Mouse (Mus musculus) monocyte, adult 59 days (primary cell): ENCODE results near the gene Axl. TPM values are rescaled to one million over a fixed set of nuclear protein-coding genes. Genes with fewer than 3 reads are reported as not detected.

Source experiments
- total RNA-seq, 2 experiments: library from RNA; stranded (reverse); gene quantifications; one replicate each; pipeline ENCODE4 v1.2.4; 2023

Gene Axl
- 100 to 1,000 TPM; 341 to 348 TPM for total RNA-seq

GRCm38 (mm10) chr7:25788220-25789128, at the start of gene Axl:
Axl (minus strand) TSS chr7:25788705.

GRCm38 (mm10) chr7:25816241-25816919, 27.9 kb upstream of the Axl start, which contains the start of gene Cyp2s1:
Cyp2s1 (minus strand) TSS chr7:25816913.

GRCm38 (mm10) chr7:25754738-25755467, 33.6 kb downstream of the Axl start, which contains the start of gene Hnrnpul1:
Hnrnpul1 (minus strand) TSS chr7:25754757.

GRCm38 (mm10) chr7:25718788-25719417, 69.6 kb downstream of the Axl start, which contains the start of gene Ccdc97:
Ccdc97 (minus strand) TSS chr7:25719088.

Other genes starting within 250 kb of the Axl start
- gene Ceacam2, start 248.8 kb downstream of the Axl start, total RNA-seq, result 10 to 100 TPM; 26.7 to 44.0 TPM
- gene Erich4, start 172.8 kb downstream of the Axl start, total RNA-seq, result not detected
- 10 to 100 TPM; 40.2 to 41.1 TPM for gene Dmac2, start 169.3 kb downstream of the Axl start, total RNA-seq
- gene B3gnt8, start 162.1 kb downstream of the Axl start, total RNA-seq, result 10 to 100 TPM; 26.8 to 28.9 TPM
- 10 to 100 TPM; 60.3 to 69.9 TPM for gene Bckdha, start 129.7 kb downstream of the Axl start, total RNA-seq
- gene Exosc5, start 129.5 kb downstream of the Axl start, total RNA-seq, result 10 to 100 TPM; 45.7 to 46.0 TPM
- not detected for gene Tmem91, start 113.5 kb downstream of the Axl start, total RNA-seq
- gene B9d2, start 107.9 kb downstream of the Axl start, total RNA-seq, result 10 to 100 TPM; 49.8 to 58.0 TPM
- gene Tgfb1, start 101.7 kb downstream of the Axl start, total RNA-seq, result 100 to 1,000 TPM; 817 to 823 TPM
- gene Ccdc97, start 69.6 kb downstream of the Axl start, total RNA-seq, result 100 to 1,000 TPM; 102 to 110 TPM
- gene Hnrnpul1, start 33.9 kb downstream of the Axl start, total RNA-seq, result 100 to 1,000 TPM; 208 to 211 TPM
- gene Cyp2s1, start 28.2 kb upstream of the Axl start, total RNA-seq, result 1 to 10 TPM in 1 of 2 experiments, under 1 TPM in 1; 0.29 to 1.0 TPM
- not detected for gene Cyp2b10, start 108.9 kb upstream of the Axl start, total RNA-seq